Mouse (Mus musculus): ENCODE data around the gene Kif26b.

DNA sequence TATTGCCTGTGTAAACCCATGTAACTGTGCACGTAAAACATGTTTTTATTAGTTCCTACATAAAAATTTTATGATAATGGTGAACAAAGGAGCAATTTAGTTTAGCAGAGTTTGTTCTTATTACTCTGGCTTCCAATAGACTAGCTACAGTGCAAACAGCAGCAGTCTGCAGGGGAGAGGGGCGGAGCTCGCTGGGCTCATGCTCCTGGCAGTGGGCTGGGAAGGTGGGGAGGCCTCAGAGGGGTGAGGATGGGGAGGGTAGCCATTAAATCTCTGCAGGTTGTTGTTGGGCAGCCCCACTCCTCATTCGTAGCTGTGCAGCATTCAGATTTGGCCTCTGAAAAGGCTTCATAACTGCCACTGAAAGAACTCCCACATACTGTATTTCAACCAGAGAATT, 171.2 kb downstream of the Kif26b start:
- TF ChIP-seq CTCF (IDR thresholded peaks at IDR 0.05; ENCODE audit: borderline replicate concordance, control insufficient read depth, extremely low read depth, insufficient read depth, low read length, poor library complexity) (no peak), POLR2A (IDR thresholded peaks at IDR 0.05; ENCODE audit: control insufficient read depth, extremely low read depth, insufficient read depth, low read length, poor library complexity) (no peak)
